Mouse (Mus musculus) heart, embryonic 15.5 days (tissue): ENCODE data around the gene Myb. TPM values are rescaled to one million over a fixed set of nuclear protein-coding genes. Genes with fewer than 3 reads are reported as not detected.
A peak's percentile ranks its signal among the peaks of the same experiment; 100 is the strongest.

ENCODE experiments used
- ATAC-seq: fragments of 200-750 bp; cut with Nextera tagmentation; replicated peaks from 2 replicates; pipeline ENCODE4 v1.8.0; 2017; ENCODE audit warnings: low read depth, moderate TSS enrichment; ENCODE audit not compliant: insufficient number of reproducible peaks, insufficient read depth, low FRiP score
- H3K27ac ChIP-seq: fragments of 300-500 bp; sonication (generic); 2 replicates; pipeline ENCODE4 v1.5.1; 2015; ENCODE audit warnings: mild to moderate bottlenecking, inconsistent platforms
- H3K27me3 ChIP-seq: fragments of 300-500 bp; sonication (generic); 2 replicates; pipeline ENCODE4 v1.6.1; 2015; ENCODE audit warnings: inconsistent platforms
- H3K36me3 ChIP-seq: fragments of 300-500 bp; sonication (generic); 2 replicates; pipeline ENCODE4 v1.6.1; 2015; ENCODE audit warnings: mild to moderate bottlenecking, inconsistent platforms
- H3K4me1 ChIP-seq: fragments of 300-500 bp; sonication (generic); replicated peaks from 2 replicates; pipeline ENCODE4 v1.6.1; 2015; ENCODE audit warnings: inconsistent platforms
- H3K4me2 ChIP-seq: fragments of 300-500 bp; sonication (generic); 2 replicates; pipeline ENCODE4 v1.6.1; 2015; ENCODE audit warnings: inconsistent platforms, mild to moderate bottlenecking, moderate library complexity
- H3K4me3 ChIP-seq: fragments of 300-500 bp; sonication (generic); 2 replicates; pipeline ENCODE4 v1.5.1; 2015; ENCODE audit warnings: mild to moderate bottlenecking, inconsistent platforms
- H3K9ac ChIP-seq: fragments of 300-500 bp; sonication (generic); 2 replicates; pipeline ENCODE4 v1.6.1; 2015; ENCODE audit warnings: mild to moderate bottlenecking, inconsistent platforms
- H3K9me3 ChIP-seq: fragments of 300-500 bp; sonication (generic); replicated peaks from 2 replicates; pipeline ENCODE4 v1.6.1; 2016; ENCODE audit warnings: inconsistent platforms
- WGBS: fragments of 180-500 bp; shearing (Covaris S2); methylation state at CpG from one replicate; pipeline ENCODE4 v1.1.7; 2015; ENCODE audit warnings: mixed read lengths; 5-methylcytosine and 5-hydroxymethylcytosine counted together
- polyA plus RNA-seq: library from polyadenylated mRNA; unstranded; fragments of >200 nt; fragmentation: Nextera tagmentation; extraction: Ambion mirVana; gene quantifications from 2 replicates; pipeline ENCODE4 v1.2.1, GENCODE M21; 2015

Gene Myb
- polyA plus RNA-seq, 1 experiment from 2014 or later, result 1.6 TPM

- H3K36me3 ChIP-seq, result no peaks in the 10 kb centered on the region
- WGBS, result 92% methylated on average over 2 of the region's 2 CpGs
- H3K4me3 ChIP-seq, result no peak overlapping the region
- no peak overlapping the region for H3K9ac ChIP-seq
- H3K4me2 ChIP-seq, result no peak overlapping the region
- H3K4me1 ChIP-seq, result no peaks in the 10 kb centered on the region
- ATAC-seq, result no peak
- H3K27ac ChIP-seq, result no peak overlapping the region
- no peaks in the 10 kb centered on the region for H3K9me3 ChIP-seq
- no peaks in the 10 kb centered on the region for H3K27me3 ChIP-seq
These were observed 65.9 kb downstream of the Myb start for GRCm38 (mm10) chr10:21094896-21095295.

GRCm38 (mm10) chr10:21093301-21093700 is 67.5 kb downstream of the Myb start:
- Histone ChIP-seq H3K4me2 (no peak overlapping the region), H3K9me3 (no peaks in the 10 kb centered on the region), H3K27me3 (no peaks in the 10 kb centered on the region), H3K4me1 (no peaks in the 10 kb centered on the region), H3K27ac (no peak overlapping the region), H3K4me3 (no peak overlapping the region), H3K9ac (no peak overlapping the region), H3K36me3 (no peaks in the 10 kb centered on the region)
- WGBS, result 80% methylated on average over 5 of the region's 5 CpGs
- ATAC-seq, result no peak

GRCm38 (mm10) chr10:21092501-21093270 is 68.1 kb downstream of the Myb start:
- 50% methylated on average over 18 of the region's 18 CpGs for WGBS
- H3K4me2 ChIP-seq, result no peak overlapping the region
- H3K4me3 ChIP-seq, result no peak overlapping the region
- no peak overlapping the region for H3K27ac ChIP-seq
- no peaks in the 10 kb centered on the region for H3K9me3 ChIP-seq
- H3K9ac ChIP-seq, result no peak overlapping the region
- H3K36me3 ChIP-seq, result no peaks in the 10 kb centered on the region
- no peaks in the 10 kb centered on the region for H3K27me3 ChIP-seq
- no peak for ATAC-seq
- no peaks in the 10 kb centered on the region for H3K4me1 ChIP-seq

GRCm38 (mm10) chr10:21090922-21091700 is 69.7 kb downstream of the Myb start:
- Histone ChIP-seq H3K4me3 (no peak overlapping the region), H3K4me2 (no peak overlapping the region), H3K9me3 (no peaks in the 10 kb centered on the region), H3K4me1 (no peaks in the 10 kb centered on the region), H3K27me3 (no peaks in the 10 kb centered on the region), H3K27ac (no peak overlapping the region), H3K9ac (no peak overlapping the region), H3K36me3 (no peaks in the 10 kb centered on the region)
- WGBS, result 80% methylated on average over 8 of the region's 8 CpGs
- no peak for ATAC-seq

GRCm38 (mm10) chr10:21089541-21089940 is 71.2 kb downstream of the Myb start:
- WGBS, result 75% methylated on average over 3 of the region's 3 CpGs
- Histone ChIP-seq H3K4me3 (no peak overlapping the region), H3K4me2 (no peak overlapping the region), H3K27me3 (no peaks in the 10 kb centered on the region), H3K9ac (no peak overlapping the region), H3K36me3 (no peaks in the 10 kb centered on the region), H3K4me1 (no peaks in the 10 kb centered on the region), H3K27ac (no peak overlapping the region), H3K9me3 (no peaks in the 10 kb centered on the region)
- no peak for ATAC-seq

GRCm38 (mm10) chr10:21087614-21088232 is 73.1 kb downstream of the Myb start:
- Histone ChIP-seq H3K36me3 (no peaks in the 10 kb centered on the region), H3K9ac (no peak overlapping the region), H3K4me2 (no peak overlapping the region), H3K4me3 (no peak overlapping the region), H3K27me3 (no peaks in the 10 kb centered on the region), H3K4me1 (no peaks in the 10 kb centered on the region), H3K9me3 (no peaks in the 10 kb centered on the region), H3K27ac (no peak overlapping the region)
- 82% methylated on average over 3 of the region's 3 CpGs for WGBS
- ATAC-seq, result no peak

- H3K9me3 ChIP-seq, result no peaks in the 10 kb centered on the region
- H3K36me3 ChIP-seq, result no peaks in the 10 kb centered on the region
- H3K4me1 ChIP-seq, result no peaks in the 10 kb centered on the region
- 81% methylated on average over 5 of the region's 5 CpGs for WGBS
- ATAC-seq, result no peak
- no peak overlapping the region for H3K27ac ChIP-seq
- no peak overlapping the region for H3K9ac ChIP-seq
- no peak overlapping the region for H3K4me3 ChIP-seq
- H3K4me2 ChIP-seq, result no peak overlapping the region
- H3K27me3 ChIP-seq, result no peaks in the 10 kb centered on the region
These were observed 75.7 kb downstream of the Myb start for GRCm38 (mm10) chr10:21085044-21085443.

GRCm38 (mm10) chr10:21083391-21083918 is 77.3 kb downstream of the Myb start:
- H3K9me3 ChIP-seq, result no peaks in the 10 kb centered on the region
- no peaks in the 10 kb centered on the region for H3K4me1 ChIP-seq
- no peak overlapping the region for H3K4me3 ChIP-seq
- H3K36me3 ChIP-seq, result no peaks in the 10 kb centered on the region
- H3K9ac ChIP-seq, result no peak overlapping the region
- ATAC-seq, result no peak
- 72% methylated on average over 8 of the region's 8 CpGs for WGBS
- no peak overlapping the region for H3K4me2 ChIP-seq
- no peaks in the 10 kb centered on the region for H3K27me3 ChIP-seq
- no peak overlapping the region for H3K27ac ChIP-seq

GRCm38 (mm10) chr10:21082447-21082846 is 78.3 kb downstream of the Myb start:
- Histone ChIP-seq H3K4me1 (no peaks in the 10 kb centered on the region), H3K27me3 (no peaks in the 10 kb centered on the region), H3K9me3 (no peaks in the 10 kb centered on the region), H3K27ac (no peak overlapping the region), H3K4me3 (no peak overlapping the region), H3K9ac (no peak overlapping the region), H3K4me2 (no peak overlapping the region), H3K36me3 (no peaks in the 10 kb centered on the region)
- 84% methylated on average over 8 of the region's 8 CpGs for whole genome bisulfite sequencing
- no peak for ATAC-seq

GRCm38 (mm10) chr10:21077151-21077719 is 83.5 kb downstream of the Myb start:
- WGBS, result 65% methylated on average over 14 of the region's 14 CpGs
- ATAC-seq, result no peak
- Histone ChIP-seq H3K36me3 (no peaks in the 10 kb centered on the region), H3K4me2 (no peak overlapping the region), H3K4me1 (no peaks in the 10 kb centered on the region), H3K9me3 (no peaks in the 10 kb centered on the region), H3K4me3 (no peak overlapping the region), H3K27me3 (no peaks in the 10 kb centered on the region), H3K9ac (no peak overlapping the region), H3K27ac (peak overlapping the region; percentile 19; the same call in 1 of the 2 replicates)

- no peak overlapping the region for H3K4me2 ChIP-seq
- no peak overlapping the region; the same call in 1 of the 2 replicates for H3K27ac ChIP-seq
- no peaks in the 10 kb centered on the region for H3K9me3 ChIP-seq
- no peak overlapping the region for H3K9ac ChIP-seq
- H3K36me3 ChIP-seq, result no peaks in the 10 kb centered on the region
- no peak overlapping the region for H3K4me3 ChIP-seq
- no peaks in the 10 kb centered on the region for H3K27me3 ChIP-seq
- no peak for ATAC-seq
- no peaks in the 10 kb centered on the region for H3K4me1 ChIP-seq
- WGBS, result 80% methylated on average over 7 of the region's 7 CpGs
These were observed 84.1 kb downstream of the Myb start for GRCm38 (mm10) chr10:21076731-21077130.
